Mouse (Mus musculus) limb, embryonic 12.5 days (tissue): ENCODE data around the gene Sestd1. TPM values are rescaled to one million over a fixed set of nuclear protein-coding genes. Genes with fewer than 3 reads are reported as not detected.

Source experiments
- ATAC-seq: fragments of 200-750 bp; cut with Nextera tagmentation; 2 replicates; pipeline ENCODE4 v1.8.0; 2017; ENCODE audit warnings: low read depth, moderate TSS enrichment; ENCODE audit not compliant: insufficient number of reproducible peaks, insufficient read depth, low FRiP score, low TSS enrichment
- H3K27ac ChIP-seq: fragments of 300-500 bp; sonication (generic); 2 replicates; pipeline ENCODE4 v1.5.1; 2016; ENCODE audit warnings: mild to moderate bottlenecking, moderate library complexity
- H3K27me3 ChIP-seq: fragments of 300-500 bp; sonication (generic); 2 replicates; pipeline ENCODE4 v1.6.1; 2016; ENCODE audit warnings: mild to moderate bottlenecking, moderate library complexity
- H3K36me3 ChIP-seq: fragments of 300-500 bp; sonication (generic); 2 replicates; pipeline ENCODE4 v1.6.1; 2016; ENCODE audit warnings: mild to moderate bottlenecking, moderate library complexity
- H3K4me1 ChIP-seq: fragments of 300-500 bp; sonication (generic); replicated peaks from 2 replicates; pipeline ENCODE4 v1.6.1; 2016
- H3K4me2 ChIP-seq: fragments of 300-500 bp; sonication (generic); 2 replicates; pipeline ENCODE4 v1.6.1; 2016; ENCODE audit warnings: mild to moderate bottlenecking, moderate library complexity
- H3K4me3 ChIP-seq: fragments of 300-500 bp; sonication (generic); replicated peaks from 2 replicates; pipeline ENCODE4 v1.5.1; 2016; ENCODE audit warnings: mild to moderate bottlenecking
- H3K9ac ChIP-seq: fragments of 300-500 bp; sonication (generic); replicated peaks from 2 replicates; pipeline ENCODE4 v1.6.1; 2016; ENCODE audit warnings: mild to moderate bottlenecking, moderate library complexity
- H3K9me3 ChIP-seq: fragments of 300-500 bp; sonication (generic); 2 replicates; pipeline ENCODE4 v1.6.1; 2016; ENCODE audit warnings: mild to moderate bottlenecking, moderate library complexity
- WGBS: fragments of 180-500 bp; shearing (Covaris S2); methylation state at CpG from one replicate; pipeline ENCODE4 v1.1.7; 2016; 5-methylcytosine and 5-hydroxymethylcytosine counted together
- polyA plus RNA-seq: library from polyadenylated mRNA; unstranded; fragments of >200 nt; fragmentation: Nextera tagmentation; extraction: Ambion mirVana; gene quantifications from 2 replicates; pipeline ENCODE4 v1.2.1, GENCODE M21; 2016

Gene Sestd1
- polyA plus RNA-seq, 1 experiment from 2014 or later = 25.1 TPM

DNA sequence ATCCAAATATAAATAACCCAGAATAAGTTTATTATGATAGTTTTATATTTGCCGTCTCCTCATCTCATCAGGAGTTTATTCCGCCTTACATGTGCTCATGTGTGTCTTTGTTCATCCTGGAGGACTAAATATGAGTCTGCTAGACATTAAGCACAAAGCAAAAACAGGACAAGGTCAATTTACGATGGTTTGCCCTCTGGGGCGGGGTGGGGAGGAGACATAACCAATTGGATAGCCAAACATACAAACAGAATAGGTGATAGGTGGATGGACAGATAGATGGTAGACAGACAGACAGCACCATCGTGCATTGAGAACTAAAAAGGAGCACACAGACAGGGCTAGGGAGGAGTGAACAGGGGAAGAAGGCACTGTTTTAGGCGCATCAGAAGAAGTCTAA lies 106.6 kb downstream of the Sestd1 start:
- 79% methylated on average over 6 of the region's 6 CpGs for WGBS
- no peaks in the 10 kb centered on the region for H3K36me3 ChIP-seq
- H3K4me1 ChIP-seq = peaks cover 37% of the 10 kb centered on the region
- no peak overlapping the region for H3K4me3 ChIP-seq
- no peaks in the 10 kb centered on the region for H3K9me3 ChIP-seq
- ATAC-seq = no peak
- H3K4me2 ChIP-seq = no peak overlapping the region
- no peak overlapping the region for H3K9ac ChIP-seq
- H3K27ac ChIP-seq = no peak overlapping the region
- peaks cover 3% of the 10 kb centered on the region; the same call in 1 of the 2 replicates for H3K27me3 ChIP-seq

DNA sequence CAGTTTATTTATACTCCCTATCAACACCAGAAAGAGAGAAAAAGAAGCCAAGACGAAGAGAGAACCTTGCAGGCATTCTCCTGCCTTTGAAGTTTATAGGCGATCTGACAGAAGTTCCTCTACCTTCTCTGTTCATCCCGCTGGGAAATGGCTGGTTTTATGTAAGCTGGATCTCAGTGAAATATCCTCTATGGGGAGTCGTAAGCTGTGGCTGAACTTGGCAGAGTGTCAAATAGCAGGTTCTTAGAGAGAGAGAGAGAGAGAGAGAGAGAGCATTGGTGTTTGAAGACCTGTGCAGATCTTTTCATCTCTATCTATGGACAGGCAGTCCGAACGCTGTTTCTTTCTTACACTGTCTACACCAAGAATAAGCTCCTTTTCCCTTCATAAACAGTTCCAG lies 107.0 kb downstream of the Sestd1 start:
- H3K27me3 ChIP-seq = peaks cover 3% of the 10 kb centered on the region; the same call in 1 of the 2 replicates
- no peak for ATAC-seq
- H3K4me2 ChIP-seq = no peak overlapping the region
- no peaks in the 10 kb centered on the region for H3K9me3 ChIP-seq
- no peaks in the 10 kb centered on the region for H3K36me3 ChIP-seq
- no peak overlapping the region for H3K4me3 ChIP-seq
- no peak overlapping the region for H3K27ac ChIP-seq
- H3K4me1 ChIP-seq = peaks cover 37% of the 10 kb centered on the region
- 24% methylated on average over 6 of the region's 6 CpGs for WGBS
- H3K9ac ChIP-seq = no peak overlapping the region

DNA sequence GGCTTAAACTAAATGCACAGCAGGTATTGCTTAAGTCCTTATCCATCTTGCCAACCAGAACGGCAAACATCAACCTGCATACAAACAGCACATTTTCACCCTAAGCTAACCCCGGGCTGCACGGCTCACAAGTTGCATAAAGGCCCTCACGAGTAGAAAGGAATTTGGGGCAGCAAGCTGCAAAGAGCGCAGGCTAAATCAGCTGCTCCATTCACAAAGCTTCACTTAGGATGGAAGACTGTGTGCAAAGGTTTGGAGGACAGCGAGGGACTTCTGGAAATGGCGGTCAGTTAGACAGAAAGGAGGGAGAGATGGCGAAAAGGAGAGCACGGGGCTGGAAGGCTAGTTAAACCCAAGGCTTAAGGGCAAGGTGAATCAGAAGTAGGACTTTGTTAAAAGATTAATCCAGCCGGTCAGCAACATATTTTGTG lies 108.1 kb downstream of the Sestd1 start:
- H3K9ac ChIP-seq = no peak overlapping the region
- 50% methylated on average over 10 of the region's 10 CpGs for WGBS
- no peak overlapping the region for H3K4me3 ChIP-seq
- no peaks in the 10 kb centered on the region for H3K9me3 ChIP-seq
- peak overlapping the region; percentile 25; the same call in 1 of the 2 replicates for H3K4me2 ChIP-seq
- H3K27me3 ChIP-seq = peaks cover 3% of the 10 kb centered on the region; the same call in 1 of the 2 replicates
- H3K27ac ChIP-seq = peak overlapping the region; percentile 57; the same call in 1 of the 2 replicates
- no peak for ATAC-seq
- H3K4me1 ChIP-seq = peaks cover 35% of the 10 kb centered on the region
- H3K36me3 ChIP-seq = no peaks in the 10 kb centered on the region

DNA sequence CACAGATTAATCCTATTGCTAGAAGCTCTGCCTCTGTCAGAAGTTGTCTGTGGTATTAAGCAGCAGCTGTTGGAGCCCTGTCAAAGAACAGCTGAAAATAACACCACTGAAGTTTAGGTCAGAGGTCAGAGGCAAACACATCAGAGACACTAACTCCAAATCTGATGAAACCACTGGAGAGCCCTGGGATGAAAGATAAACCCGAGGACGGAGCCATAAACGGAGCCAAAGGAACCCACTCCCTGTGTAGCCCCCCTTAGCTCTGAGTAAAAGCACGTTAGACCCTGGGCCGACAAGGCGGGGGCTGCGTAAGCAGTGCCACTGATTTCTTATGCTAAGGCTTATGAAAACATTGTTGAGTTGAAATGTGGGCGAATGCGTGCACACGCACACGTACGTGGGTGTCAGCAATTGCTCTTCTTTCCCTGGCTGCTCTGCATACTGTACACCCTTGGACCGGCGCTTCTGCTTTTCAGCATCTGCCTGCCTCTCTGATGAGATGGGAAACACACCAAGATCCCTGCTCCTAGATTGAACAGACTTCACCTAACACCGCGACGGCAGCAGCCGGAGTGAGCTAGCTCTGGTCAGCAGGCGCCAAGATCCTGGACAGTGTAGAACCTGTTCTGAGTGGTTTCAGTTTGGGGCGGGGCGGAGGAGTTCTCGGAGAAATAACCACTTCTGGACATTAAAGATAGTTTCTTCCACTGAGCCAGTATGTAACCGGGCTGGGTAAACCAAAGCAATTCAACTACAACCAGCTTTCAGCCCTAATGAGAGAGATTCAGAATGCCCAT lies 108.8 kb downstream of the Sestd1 start:
- H3K36me3 ChIP-seq = no peaks in the 10 kb centered on the region
- no peak overlapping the region for H3K4me3 ChIP-seq
- no peak overlapping the region for H3K9ac ChIP-seq
- peak overlapping the region; percentile 25 for H3K4me2 ChIP-seq
- H3K4me1 ChIP-seq = peaks cover 34% of the 10 kb centered on the region
- 0 out of 2 replicates have a peak, but pooled peaks have one; percentile 39 for ATAC-seq
- peaks cover 3% of the 10 kb centered on the region; the same call in 1 of the 2 replicates for H3K27me3 ChIP-seq
- 39% methylated on average over 23 of the region's 23 CpGs for WGBS
- H3K27ac ChIP-seq = peak overlapping the region; percentile 57; the same call in 1 of the 2 replicates
- H3K9me3 ChIP-seq = no peaks in the 10 kb centered on the region

DNA sequence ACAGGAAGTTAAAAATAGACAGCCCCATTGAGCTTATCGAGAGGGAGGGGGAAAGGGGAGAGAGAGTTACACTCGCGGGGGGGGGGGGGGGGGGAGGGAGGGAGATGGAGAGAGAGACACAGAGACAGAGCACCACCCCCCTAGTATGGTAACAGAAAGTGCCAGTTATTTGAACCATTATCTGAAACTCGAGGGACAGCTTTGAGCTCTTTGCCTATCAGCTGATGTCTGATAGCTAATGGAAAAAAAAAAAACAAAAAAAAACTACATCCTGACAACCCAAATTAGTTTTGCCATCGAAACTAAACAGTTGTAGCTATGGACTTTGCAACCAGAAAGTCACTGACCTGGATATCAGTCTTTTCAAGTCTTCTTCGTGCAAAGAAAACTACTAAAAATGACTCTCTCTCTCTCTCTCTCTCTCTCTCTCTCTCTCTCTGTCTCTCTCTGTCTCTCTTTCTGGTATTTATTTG lies 109.7 kb downstream of the Sestd1 start, which contains the start of gene Ccdc141:
Ccdc141 (minus strand) TSS at position 4 of the 473 bp plus-strand sequence.
- peak within 1 kb of the TSS; percentile 88 for H3K4me2 ChIP-seq
- ATAC-seq = no peak; the same call in 1 of the 2 replicates
- H3K4me1 ChIP-seq = peaks cover 34% of the 10 kb centered on the region
- WGBS = 22% methylated on average over 4 of the region's 6 CpGs
- peak within 1 kb of the TSS; percentile 69 for H3K9ac ChIP-seq
- no peaks in the 10 kb centered on the region for H3K9me3 ChIP-seq
- no peaks in the 10 kb centered on the region for H3K36me3 ChIP-seq
- H3K4me3 ChIP-seq = peak within 1 kb of the TSS; percentile 51
- peak within 1 kb of the TSS; percentile 56; the same call in 1 of the 2 replicates for H3K27ac ChIP-seq
- peaks cover 3% of the 10 kb centered on the region; the same call in 1 of the 2 replicates for H3K27me3 ChIP-seq

DNA sequence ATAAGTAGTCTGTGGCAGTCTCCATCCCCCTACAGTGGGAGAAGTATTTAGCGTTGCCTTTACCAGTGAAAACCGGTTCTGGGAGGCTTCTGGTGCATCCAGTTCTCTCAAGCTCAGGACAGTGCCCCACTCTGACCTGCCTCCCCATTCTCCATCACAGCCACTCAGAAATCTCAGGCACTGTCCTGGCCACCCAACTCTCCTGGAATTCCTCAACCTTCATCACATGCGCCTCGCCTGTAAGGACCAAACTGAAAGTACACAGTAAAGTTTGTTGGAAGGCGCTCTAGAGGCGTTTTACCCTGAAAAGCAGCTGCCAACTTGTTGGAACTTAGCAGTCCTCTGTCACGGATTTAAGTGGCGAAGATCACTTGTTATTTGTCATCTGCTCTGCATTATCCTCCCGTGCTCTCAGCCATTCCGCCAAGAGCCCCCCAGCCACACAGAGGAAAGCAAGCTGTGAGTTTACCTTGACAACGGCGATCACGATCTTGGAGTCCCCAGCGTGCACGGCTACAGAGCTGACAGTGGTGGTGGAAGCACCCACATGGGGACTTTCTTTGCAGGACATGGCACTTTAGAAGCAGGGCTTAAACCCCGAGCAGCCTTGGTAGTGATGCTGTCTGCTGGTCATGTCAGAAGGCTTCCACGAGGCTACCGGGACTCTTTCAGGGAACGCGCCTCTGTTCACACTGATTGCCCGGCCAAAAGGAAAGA lies 110.3 kb downstream of the Sestd1 start:
- Histone ChIP-seq H3K4me3 (peak overlapping the region; percentile 51), H3K4me1 (peaks cover 34% of the 10 kb centered on the region), H3K36me3 (no peaks in the 10 kb centered on the region), H3K27ac (peak overlapping the region; percentile 56; the same call in 1 of the 2 replicates), H3K4me2 (peak overlapping the region; percentile 88), H3K9me3 (no peaks in the 10 kb centered on the region), H3K27me3 (peaks cover 3% of the 10 kb centered on the region; the same call in 1 of the 2 replicates), H3K9ac (peak overlapping the region; percentile 69)
- 1% methylated on average over 21 of the region's 21 CpGs for WGBS
- peak; percentile 82 for ATAC-seq

DNA sequence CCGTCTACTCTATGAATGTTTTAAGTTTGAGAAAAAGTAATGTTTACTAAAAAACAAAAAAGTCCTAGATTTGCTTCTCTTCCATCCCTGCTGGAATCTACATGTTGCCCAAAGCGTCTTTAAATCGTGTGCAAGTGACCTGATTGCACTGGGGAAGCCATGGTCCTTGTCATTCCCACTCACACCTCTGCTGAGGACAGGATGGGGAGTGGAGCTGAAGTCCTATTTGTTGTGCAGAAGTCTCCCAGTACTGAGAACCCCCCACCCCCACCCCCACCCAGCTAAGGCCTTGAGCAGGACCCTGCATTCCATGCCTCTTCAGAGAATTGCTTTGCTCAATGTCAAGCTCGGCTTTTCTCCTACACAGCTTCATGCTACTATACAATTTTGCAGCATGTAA lies 111.2 kb downstream of the Sestd1 start:
- Histone ChIP-seq H3K27ac (no peak overlapping the region), H3K4me2 (peak overlapping the region; percentile 88)

DNA sequence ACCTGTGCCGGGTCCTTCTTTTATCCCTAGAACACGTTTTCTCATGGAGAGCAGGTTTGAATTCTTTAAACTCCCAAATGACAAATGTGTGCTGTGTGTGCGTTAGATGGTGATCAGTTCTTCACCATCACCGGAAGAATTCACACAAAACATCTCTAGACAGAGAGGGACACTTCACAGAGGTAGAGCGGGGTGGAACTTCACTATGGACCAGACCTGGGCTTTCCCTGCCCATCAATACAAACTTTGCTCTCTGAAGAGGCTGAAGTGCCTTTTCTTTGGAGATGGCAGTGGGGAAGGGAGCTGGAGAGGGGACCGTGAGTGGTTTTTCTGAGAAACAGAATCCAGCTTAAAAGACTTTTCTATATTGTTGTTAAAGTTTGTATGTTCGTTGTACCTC lies 111.6 kb downstream of the Sestd1 start:
- H3K27ac ChIP-seq = no peak overlapping the region
- H3K4me1 ChIP-seq = peaks cover 34% of the 10 kb centered on the region
- H3K36me3 ChIP-seq = no peaks in the 10 kb centered on the region
- ATAC-seq = no peak
- H3K4me3 ChIP-seq = no peak overlapping the region
- peaks cover 3% of the 10 kb centered on the region; the same call in 1 of the 2 replicates for H3K27me3 ChIP-seq
- H3K9me3 ChIP-seq = no peaks in the 10 kb centered on the region
- WGBS = 87% methylated on average over 7 of the region's 7 CpGs
- H3K4me2 ChIP-seq = no peak overlapping the region
- no peak overlapping the region for H3K9ac ChIP-seq

More for the DNA sequence above, 111.2 kb downstream of the Sestd1 start:
- H3K27me3 ChIP-seq = peaks cover 3% of the 10 kb centered on the region; the same call in 1 of the 2 replicates
- peak overlapping the region; percentile 51; the same call in 1 of the 2 replicates for H3K4me3 ChIP-seq
- no peak for ATAC-seq
- H3K36me3 ChIP-seq = no peaks in the 10 kb centered on the region
- H3K9me3 ChIP-seq = no peaks in the 10 kb centered on the region
- peaks cover 34% of the 10 kb centered on the region for H3K4me1 ChIP-seq
- H3K9ac ChIP-seq = no peak overlapping the region; the same call in 1 of the 2 replicates
- 65% methylated on average over 4 of the region's 4 CpGs for WGBS

DNA sequence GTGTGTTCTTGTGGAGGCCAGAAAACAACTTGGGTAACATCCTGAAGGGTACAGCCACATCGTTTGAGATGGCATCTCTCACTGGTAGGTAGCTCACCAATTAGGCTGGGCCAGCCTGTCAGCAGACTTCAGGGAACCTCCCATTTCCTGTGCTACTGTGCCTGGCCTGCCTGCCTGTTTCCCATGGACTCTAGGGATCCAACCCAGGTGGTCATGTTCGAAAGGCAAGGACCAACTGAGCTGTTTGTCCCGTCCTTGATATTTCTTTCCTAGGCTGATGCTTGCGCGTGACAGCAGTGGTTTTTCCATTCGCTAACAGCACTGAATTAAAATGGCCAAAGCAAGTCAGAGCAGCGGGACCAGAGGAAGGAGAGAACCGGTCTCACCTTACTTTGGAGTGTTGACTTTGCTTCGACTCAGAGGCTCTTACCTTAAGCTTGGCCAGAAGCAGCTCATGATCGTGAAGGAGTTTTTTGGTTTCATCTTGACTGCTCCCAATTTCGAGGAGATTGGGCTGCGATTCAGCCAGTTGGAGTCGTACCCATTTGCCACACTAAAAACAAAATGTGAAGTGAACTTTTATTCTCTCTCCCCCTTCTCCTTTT lies 112.2 kb downstream of the Sestd1 start:
- Histone ChIP-seq H3K9me3 (no peaks in the 10 kb centered on the region), H3K4me2 (no peak overlapping the region), H3K9ac (no peak overlapping the region), H3K27ac (no peak overlapping the region), H3K4me1 (peaks cover 30% of the 10 kb centered on the region), H3K27me3 (peaks cover 3% of the 10 kb centered on the region; the same call in 1 of the 2 replicates), H3K36me3 (no peaks in the 10 kb centered on the region), H3K4me3 (no peak overlapping the region)
- ATAC-seq = no peak
- WGBS = 81% methylated on average over 13 of the region's 13 CpGs

DNA sequence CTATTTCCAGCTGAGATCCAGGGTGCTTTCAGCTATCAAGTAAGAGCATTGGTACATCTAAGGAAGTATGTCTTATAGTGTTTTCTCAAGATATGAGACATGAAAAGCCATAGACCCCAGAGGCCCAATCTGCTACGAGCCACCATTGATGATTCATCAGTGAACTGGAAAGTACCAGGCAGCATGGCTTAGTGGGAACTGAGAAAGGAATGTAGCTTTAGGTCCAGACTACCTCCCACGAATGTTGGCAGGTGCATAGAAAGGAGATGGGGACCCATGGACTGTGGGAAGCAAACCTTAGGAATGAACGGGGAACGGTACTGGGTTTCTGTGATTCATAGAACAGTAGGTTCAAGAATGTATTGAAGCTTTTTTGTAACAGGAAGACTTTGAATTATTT lies 114.0 kb downstream of the Sestd1 start:
- WGBS = 89% methylated on average over 4 of the region's 4 CpGs
- no peaks in the 10 kb centered on the region for H3K27me3 ChIP-seq

More for the DNA sequence above, 114.0 kb downstream of the Sestd1 start:
- H3K27ac ChIP-seq = no peak overlapping the region
- no peak overlapping the region for H3K4me3 ChIP-seq
- H3K4me1 ChIP-seq = peaks cover 17% of the 10 kb centered on the region
- no peak overlapping the region for H3K9ac ChIP-seq
- no peaks in the 10 kb centered on the region for H3K9me3 ChIP-seq
- no peak for ATAC-seq
- no peaks in the 10 kb centered on the region for H3K36me3 ChIP-seq
- no peak overlapping the region for H3K4me2 ChIP-seq
